Mouse (Mus musculus) natural killer cell, adult 2 months (primary cell): ENCODE results near the gene Gpsm3.
A peak's percentile ranks its signal among the peaks of the same experiment; 100 is the strongest.

Experiments used
- DNase-seq, 2 experiments: peaks; one replicate each; pipeline ENCODE4 v3.0.0; 2022; ENCODE audit warnings: low spot score in 2 of 2

Gpsm3 gene

GRCm38 (mm10) chr17:34603375-34604060, 13.9 kb downstream of the Gpsm3 start, which contains the start of gene Rnf5:
Gene Rnf5, minus strand, starts transcription at chr17:34603690.
- DNase-seq = peak; percentile 99

DNA sequence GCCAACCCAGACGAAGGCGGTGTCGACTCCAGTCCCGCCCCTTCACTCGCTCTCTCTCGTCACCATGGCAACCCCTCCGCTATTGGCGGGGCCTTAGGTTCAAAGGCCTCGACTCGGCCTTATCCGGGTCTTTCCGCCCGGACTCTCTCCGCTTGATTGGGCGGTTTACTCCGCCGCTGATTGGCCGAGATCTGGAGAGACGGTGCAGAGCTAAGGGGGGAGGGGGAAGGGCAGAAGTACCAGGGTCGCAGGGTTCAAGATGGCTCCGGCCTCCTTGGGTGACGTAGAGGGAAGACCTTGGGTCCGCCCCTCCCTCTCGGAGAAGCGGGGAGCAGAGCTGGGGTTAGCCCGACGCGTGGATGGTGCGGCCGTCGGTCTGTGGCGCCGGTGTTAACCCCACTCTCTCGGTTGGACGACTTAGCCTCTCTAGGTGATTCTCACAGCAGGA, 14.5 kb downstream of the Gpsm3 start, which contains the start of gene Agpat1:
Gene Agpat1, plus strand, starts transcription at position 202 of the 448 bp plus-strand sequence.
- peak; percentile 98 for DNase-seq

DNA sequence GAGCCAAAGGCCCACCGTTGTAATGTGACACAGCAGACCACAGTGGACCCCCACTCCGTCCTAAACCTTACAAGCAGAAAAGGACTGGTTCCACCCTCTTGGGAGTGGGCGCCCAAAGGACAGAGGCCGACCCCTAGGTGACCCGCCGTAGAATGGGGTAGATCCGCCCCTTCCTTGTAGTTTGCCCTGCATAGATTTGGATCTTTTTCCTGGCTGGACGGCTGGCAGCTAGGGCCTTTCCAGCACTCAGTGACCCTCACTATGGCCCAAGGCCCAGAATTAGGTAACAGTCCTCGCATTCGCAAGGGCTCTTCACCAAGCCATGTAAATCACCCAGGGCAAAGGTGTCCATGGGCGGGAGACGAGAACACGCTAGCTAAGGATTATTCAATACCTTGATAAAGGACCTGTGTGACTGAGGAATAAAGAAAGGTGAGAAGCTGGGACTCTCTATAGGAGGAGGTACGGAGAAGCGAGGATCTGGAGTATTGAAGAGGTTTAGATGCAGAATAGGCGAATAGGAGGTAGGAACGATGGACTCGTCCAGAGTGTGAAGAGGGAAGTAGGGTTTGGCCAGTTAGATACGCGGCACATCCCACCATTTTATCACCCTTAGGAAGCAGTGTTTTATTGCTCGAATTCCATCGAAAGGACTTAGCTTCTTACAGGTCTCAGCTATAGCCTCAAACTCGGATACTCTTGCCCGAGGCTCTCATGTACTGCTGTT, 15.1 kb downstream of the Gpsm3 start:
- no peak for DNase-seq

GRCm38 (mm10) chr17:34605609-34606008, 16.0 kb downstream of the Gpsm3 start:
- DNase-seq = peak; percentile 88 to 91

DNA sequence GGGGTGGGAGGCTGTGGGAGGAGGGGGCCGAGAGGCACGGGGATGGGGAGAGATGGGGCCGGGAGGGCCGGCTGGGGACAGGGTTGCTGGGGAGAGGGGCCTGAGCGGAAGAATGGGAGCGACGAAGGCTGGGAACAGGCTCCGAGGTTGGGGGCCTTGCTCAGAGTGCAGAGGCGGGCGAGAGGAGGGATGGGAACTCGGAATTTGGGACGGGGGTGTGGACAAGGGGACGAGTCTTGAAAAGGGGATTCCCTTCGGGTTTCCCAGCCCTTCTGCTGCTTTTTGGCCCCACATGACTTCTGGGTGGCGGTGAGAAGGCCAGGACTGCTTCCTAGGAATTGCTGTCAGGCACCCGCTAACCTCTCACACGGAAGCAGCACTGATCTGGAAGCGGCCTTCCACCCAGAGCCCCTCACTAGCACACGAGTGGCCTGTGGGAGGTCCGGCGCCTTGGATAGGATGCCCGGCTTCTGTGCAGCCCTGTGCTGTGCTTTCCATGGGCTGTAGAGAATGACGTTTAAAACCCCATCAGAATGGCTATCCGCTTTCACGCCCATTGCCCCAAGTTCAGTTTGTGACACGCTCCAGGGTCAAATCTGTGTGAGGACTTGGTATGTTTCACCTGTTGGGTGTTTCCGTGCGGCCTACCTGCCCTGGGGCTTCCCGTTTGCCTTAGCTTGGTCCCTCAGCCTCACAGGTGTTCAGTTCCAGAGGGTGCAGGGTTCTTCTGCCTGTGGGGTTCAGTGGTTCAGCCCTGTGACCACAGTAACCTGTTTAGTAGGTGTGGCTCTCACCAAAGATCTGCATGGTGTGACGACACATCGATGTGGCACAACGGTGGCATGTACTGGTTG, 16.8 kb downstream of the Gpsm3 start:
- no peak for DNase-seq

DNA sequence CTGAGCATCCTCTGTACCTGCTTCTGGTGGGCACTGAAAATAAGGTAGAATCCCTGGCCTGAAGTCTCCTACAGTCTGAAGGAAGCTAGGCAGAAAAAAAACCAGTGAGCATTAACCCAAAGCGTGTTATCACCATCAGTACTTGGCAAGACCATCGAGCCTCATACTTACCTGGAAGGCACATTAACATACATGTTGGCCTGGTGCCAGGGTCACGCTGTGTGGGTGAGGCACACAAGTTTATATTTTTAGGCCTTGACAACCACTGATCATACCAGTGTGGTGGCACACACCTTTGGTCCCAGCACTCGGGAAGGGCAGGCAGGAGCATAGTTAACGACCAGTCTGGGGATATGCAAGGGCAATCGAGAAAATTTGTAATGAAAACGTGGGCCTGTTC, 18.4 kb downstream of the Gpsm3 start:
- DNase-seq = no peak

- no peak for DNase-seq
Measured at GRCm38 (mm10) chr17:34611050-34611449, 21.4 kb downstream of the Gpsm3 start.

DNA sequence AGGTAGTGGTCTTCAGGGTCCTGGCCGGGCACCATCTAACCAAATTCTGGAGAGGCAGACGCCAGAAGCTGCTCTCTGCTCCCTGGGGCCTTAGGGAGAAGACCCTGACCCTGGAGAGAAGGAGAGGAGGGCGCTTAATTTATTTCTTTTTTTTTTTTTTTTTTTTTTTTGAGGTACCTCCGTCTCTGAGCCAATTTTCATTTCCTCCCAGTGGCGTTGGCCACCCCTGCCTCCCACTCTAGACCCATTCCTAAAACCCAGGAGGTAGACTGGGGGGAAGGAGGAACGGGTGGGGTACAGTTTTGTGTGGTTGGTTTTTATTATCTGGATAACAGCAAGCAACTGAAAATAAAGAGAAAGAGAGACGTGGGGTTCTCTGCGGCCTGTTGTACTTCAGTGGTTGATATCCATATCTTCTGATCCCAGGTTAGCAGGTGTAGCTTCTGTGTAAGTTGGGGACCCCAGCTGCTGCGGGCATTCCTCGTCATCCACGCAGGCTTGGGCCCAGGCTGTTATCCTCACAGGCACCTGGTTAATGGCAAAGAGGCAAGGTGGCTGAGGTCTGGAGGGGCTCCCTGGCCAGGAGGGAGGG, 23.5 kb downstream of the Gpsm3 start:
- DNase-seq = no peak

DNA sequence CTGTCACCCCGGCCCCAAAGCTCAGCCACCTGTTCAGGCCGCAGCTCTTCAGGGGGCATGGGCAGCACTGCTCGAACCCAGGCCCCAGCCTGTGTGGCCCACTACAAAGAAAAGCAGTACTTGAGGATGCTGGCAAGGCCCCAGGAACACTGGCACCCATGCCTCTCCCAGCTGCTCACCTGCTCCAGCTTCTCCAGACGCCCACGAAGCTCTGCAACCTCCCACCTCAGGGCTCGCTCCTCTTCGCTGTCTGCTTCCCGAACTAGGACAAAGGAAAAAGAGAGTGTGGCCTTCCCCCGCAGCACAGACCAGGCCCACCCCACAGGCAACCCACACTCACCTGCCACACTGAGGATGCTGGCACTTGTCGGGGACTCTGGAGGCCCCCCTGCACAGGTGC, 24.2 kb downstream of the Gpsm3 start:
- DNase-seq = no peak

- no peak for DNase-seq
Measured at GRCm38 (mm10) chr17:34615871-34616270, 26.3 kb downstream of the Gpsm3 start, which contains the start of gene Egfl8. Gene Egfl8, minus strand, starts transcription at chr17:34615971.

DNA sequence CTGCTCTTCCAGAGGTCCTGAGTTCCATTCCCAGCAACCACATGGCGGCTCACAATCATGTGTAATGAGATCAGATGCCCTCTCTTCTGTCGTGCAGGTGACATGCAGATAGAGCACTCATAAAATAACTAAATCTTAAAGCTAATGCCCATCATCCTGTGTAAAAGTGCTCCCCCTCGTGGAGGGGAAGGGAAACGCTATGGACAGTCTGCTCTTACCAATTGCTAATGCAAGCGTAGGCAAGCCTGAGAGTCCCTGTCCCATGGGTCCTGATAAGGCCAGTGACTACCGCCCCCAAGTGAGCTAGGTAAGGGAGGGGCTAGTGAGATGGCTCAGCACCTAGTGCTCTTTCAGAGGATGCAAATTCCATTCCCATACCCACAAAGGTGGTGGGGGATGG, 29.4 kb downstream of the Gpsm3 start:
- peak; percentile 74 to 81 for DNase-seq

GRCm38 (mm10) chr17:34621006-34621405, 31.4 kb downstream of the Gpsm3 start:
- DNase-seq = no peak

GRCm38 (mm10) chr17:34623161-34623560, 33.6 kb downstream of the Gpsm3 start:
- DNase-seq = no peak

DNA sequence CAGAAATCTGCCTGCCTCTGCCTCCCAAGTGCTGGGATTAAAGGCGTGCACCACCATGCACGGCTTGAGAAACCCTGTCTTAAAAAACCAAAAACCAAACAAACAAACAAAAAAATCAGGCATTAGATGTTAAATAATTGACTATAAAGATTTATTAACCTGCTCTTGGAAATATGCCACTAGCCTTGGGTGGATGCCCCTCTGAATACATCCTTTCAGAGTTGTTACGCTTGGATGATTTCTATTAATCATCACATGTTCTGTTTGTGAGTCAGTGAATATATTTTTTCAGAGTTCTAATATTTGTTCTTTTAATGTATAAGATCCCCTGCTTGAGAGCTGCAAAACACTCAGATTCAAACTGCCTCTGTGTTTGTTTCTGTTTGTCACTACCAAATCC, 35.4 kb downstream of the Gpsm3 start:
- DNase-seq = no peak

- DNase-seq = no peak
Measured at GRCm38 (mm10) chr17:34626062-34626772, 36.6 kb downstream of the Gpsm3 start.

DNA sequence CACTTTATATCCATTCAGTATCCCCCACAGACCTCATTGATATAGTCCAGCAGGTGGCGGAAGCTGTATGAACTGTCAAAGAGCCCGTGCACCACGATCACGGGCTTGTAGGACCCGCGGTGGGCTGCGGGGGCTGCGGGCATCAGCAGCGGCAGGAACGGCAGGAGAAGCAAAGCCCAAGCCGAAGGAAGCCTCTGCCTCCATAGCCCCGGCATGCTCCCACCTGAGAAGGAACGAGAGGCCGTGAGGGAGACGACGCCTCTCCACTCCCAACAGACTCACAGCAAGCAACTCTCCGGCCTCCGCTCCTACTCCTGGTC, 37.1 kb downstream of the Gpsm3 start:
- peak in 1 of 2 experiments; percentile 35 for DNase-seq

DNA sequence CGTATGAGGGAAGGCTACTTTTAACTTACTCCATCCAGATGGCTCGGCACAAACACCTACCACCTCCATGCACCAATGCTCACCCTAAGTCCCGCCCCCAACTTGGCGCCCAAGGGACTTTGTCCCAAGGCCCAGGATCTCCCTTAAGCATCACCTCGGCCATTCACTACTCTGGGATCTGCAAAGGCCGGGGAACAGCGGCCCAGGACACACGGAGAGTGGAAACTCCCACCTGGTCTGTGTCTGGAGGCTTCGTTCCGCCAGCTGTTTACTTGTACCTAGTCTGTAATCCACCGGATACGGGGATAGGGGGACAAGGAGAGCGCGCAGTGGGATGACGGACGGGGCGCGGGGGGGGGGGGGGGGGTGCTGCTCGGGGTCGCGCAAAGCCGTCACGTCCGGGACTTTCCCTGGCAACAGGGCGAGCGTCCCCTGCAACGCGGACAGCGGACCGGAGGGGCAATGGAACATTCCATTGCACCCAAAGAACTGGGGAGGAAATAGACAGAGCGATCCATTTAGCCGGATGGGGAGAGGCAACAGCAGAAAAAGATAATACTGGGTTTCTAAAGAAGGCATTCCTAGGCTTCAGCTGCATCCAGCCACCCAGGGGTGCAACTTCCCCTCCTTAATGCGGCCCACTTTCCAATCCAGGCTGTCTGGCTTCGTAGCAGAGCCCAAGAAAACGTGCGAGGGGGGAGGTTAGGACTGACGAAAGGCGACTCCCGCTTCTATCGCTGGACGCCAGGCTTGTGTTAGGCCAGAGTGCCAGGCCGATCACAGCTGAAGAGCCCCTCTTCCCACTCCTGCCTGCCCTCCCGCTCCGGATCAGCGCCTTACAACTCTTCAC, 37.7 kb downstream of the Gpsm3 start:
- DNase-seq = peak; percentile 67 to 73

DNA sequence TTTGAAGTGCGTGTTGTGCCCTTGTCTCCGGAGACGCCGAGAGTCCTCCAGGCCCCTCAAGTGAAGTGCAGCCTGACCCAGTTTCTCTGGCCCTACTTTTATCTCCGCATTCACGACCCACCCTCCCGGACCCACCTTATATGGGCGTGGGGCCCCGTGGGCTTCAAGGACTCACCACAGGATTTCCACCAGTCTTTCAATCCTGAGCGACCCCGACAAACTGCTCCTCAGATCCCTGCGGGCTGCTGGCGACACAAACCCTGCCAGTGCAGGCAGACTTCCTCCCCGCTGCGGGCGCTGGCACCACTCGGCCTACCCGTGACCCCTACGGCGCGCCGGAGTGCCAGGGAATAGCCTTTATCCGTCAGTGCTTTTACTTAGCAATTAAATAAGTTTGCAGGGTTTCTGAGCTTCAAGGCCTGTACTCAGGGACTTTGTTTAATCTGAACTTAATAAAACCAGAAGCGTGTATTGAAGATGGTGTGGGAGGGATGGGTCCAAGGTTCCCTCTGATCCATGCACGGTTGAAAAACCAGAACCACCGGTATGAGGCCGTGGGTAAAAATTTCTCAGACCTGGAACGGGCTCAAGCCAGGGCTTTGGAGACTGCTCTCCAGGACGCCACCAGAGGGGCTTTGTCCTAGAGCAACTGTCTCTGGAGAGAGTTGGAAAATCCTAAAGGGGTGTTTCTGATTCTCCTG, 38.5 kb downstream of the Gpsm3 start, which contains the start of gene Ppt2:
Gene Ppt2, minus strand, starts transcription at position 568 of the 701 bp plus-strand sequence.
- no peak for DNase-seq

DNA sequence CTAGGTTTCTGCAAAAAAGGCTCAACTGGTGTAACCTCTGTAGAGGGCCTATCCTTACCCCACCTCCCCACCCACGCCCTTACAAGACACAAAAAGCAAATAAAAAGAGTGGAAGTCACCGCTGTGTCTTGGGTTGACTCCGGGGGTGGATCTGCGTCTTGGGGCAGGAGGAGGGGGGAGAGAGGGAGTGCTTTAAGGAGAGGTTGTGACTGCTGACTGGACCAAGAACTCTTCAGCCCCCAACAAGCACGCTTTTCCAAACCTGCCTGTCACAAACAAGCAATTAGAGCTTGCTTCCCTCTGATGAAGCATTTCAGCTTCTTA, 39.0 kb downstream of the Gpsm3 start:
- no peak for DNase-seq
